Mouse (Mus musculus): ENCODE measurements around the gene Slc16a10. TPM values are rescaled to one million over a fixed set of nuclear protein-coding genes. Genes with fewer than 3 reads are reported as not detected.

Gene Slc16a10
- polyA plus RNA-seq, 1 experiment from 2014 or later, result 6.3 TPM

- Histone ChIP-seq H3K4me1 (no peaks in the 10 kb centered on the region), H3K27ac (no peak overlapping the region), H3K4me3 (no peak overlapping the region), H3K9me3 (no peaks in the 10 kb centered on the region), H3K36me3 (replicated peaks) (no peaks in the 10 kb centered on the region), H3K27me3 (ENCODE audit: poor library complexity, severe bottlenecking) (peaks cover 7% of the 10 kb centered on the region; the same call in 1 of the 2 replicates)
- DNase-seq (ENCODE audit: extremely low spot score, low spot score), result no peak
- 89% methylated on average over 3 of the region's 3 CpGs for WGBS
These were observed 22.6 kb downstream of the Slc16a10 start for GRCm38 (mm10) chr10:40119466-40119865.

DNA sequence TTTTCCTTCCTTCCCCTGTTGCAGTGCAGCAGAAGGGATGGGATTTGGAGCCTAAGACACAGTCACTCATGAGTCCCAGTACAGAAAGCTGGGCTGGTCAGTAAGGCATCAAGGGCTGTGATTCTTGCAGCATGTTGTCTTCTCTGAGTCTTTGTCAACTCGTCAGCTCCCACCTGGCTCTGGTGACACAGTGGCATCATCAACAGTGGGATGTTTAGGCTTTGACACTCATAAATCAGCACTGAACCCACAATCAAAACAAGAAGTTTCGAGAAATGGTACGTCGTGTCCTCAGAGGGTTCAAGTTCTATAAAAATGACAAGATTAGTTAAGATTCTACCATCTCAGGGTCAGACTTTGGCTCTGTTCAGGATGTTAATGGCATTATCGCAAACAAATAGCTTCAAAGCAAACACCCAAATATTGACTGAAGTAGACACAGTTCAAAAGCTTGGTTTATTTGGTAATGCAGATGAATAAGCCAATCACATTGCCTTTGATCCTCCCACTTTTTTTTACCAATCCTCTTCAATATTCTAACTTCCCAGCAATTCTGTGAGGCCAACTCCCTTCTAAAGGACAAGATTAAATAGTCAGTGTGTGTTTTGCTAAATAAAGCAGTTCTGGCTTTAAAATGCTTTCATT is 23.2 kb downstream of the Slc16a10 start:
- 88% methylated on average over 5 of the region's 5 CpGs for WGBS
- no peaks in the 10 kb centered on the region for H3K9me3 ChIP-seq
- no peaks in the 10 kb centered on the region for H3K36me3 ChIP-seq (replicated peaks)
- H3K4me1 ChIP-seq, result no peaks in the 10 kb centered on the region
- H3K4me3 ChIP-seq, result no peak overlapping the region
- H3K27ac ChIP-seq, result no peak overlapping the region
- DNase-seq (ENCODE audit: extremely low spot score, low spot score), result no peak
- H3K27me3 ChIP-seq (ENCODE audit: poor library complexity, severe bottlenecking), result peaks cover 7% of the 10 kb centered on the region; the same call in 1 of the 2 replicates

DNA sequence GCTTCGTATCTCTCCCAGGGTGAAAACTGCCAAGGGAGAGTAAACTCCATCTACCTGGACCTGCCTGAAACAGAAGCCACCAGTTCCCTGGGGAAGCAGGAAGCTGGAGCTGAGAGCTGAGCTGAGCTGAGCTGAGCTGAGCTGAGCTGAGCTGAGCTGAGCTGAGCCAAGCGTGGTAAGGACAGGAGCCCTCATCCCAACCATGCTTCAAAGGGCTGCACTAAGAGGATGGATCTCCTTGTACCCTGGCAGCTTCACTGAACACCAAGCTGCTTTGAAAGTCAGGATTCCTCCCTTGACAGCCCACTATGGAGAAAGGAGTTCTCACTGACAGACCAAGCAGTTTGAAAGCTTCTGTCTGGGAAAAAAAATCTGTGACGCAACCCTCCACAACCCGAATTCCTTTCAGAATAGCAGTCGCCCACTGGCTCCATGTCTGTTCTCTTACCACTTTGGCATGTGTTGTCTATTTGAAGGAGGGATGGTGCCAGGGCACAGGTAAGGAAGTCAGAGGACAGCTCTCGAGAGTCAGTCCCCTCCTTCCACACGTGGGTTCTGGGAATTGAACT is 28.5 kb downstream of the Slc16a10 start:
- no peak for DNase-seq (ENCODE audit: extremely low spot score, low spot score)
- H3K9me3 ChIP-seq, result no peaks in the 10 kb centered on the region

GRCm38 (mm10) chr10:40112256-40112655 is 29.8 kb downstream of the Slc16a10 start:
- no peak overlapping the region for H3K27ac ChIP-seq
- no peak overlapping the region for H3K4me3 ChIP-seq
- H3K36me3 ChIP-seq (replicated peaks), result no peaks in the 10 kb centered on the region
- no peaks in the 10 kb centered on the region for H3K4me1 ChIP-seq
- WGBS, result 92% methylated on average over 10 of the region's 10 CpGs
- DNase-seq (ENCODE audit: extremely low spot score, low spot score), result no peak
- no peaks in the 10 kb centered on the region for H3K9me3 ChIP-seq
- no peaks in the 10 kb centered on the region for H3K27me3 ChIP-seq (ENCODE audit: poor library complexity, severe bottlenecking)

More for the DNA sequence above, 28.5 kb downstream of the Slc16a10 start:
- Histone ChIP-seq H3K27me3 (ENCODE audit: poor library complexity, severe bottlenecking) (no peaks in the 10 kb centered on the region), H3K4me1 (no peaks in the 10 kb centered on the region), H3K4me3 (no peak overlapping the region), H3K36me3 (replicated peaks) (no peaks in the 10 kb centered on the region), H3K27ac (no peak overlapping the region)
- 91% methylated on average over 7 of the region's 7 CpGs for WGBS

GRCm38 (mm10) chr10:40109520-40109919 is 32.5 kb downstream of the Slc16a10 start:
- Histone ChIP-seq H3K27me3 (ENCODE audit: poor library complexity, severe bottlenecking) (no peaks in the 10 kb centered on the region), H3K27ac (no peak overlapping the region), H3K4me3 (no peak overlapping the region), H3K4me1 (no peaks in the 10 kb centered on the region), H3K9me3 (no peaks in the 10 kb centered on the region), H3K36me3 (replicated peaks) (no peaks in the 10 kb centered on the region)
- no peak for DNase-seq (ENCODE audit: extremely low spot score, low spot score)
- 88% methylated on average over 5 of the region's 5 CpGs for WGBS

DNA sequence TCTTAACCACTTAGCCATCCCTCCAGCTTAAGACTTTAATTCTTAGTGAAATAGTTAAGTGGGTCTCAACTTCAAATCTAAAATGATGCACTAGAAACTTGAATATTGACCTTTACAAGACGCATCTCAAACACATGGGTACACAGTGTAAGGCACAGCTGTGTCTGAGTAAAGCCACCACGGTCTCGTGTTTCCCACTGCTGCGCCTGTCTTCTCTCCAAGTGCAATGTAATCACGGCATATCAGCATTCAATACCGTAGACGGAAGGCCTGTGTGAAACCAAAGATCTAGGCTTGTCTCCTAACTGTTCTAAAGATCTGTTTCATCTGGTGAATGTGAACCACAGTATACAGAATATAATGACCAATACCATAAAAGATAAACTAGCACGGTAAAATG is 33.1 kb downstream of the Slc16a10 start:
- no peak for DNase-seq (ENCODE audit: extremely low spot score, low spot score)
- Histone ChIP-seq H3K9me3 (no peaks in the 10 kb centered on the region), H3K27ac (no peak overlapping the region), H3K4me3 (no peak overlapping the region), H3K36me3 (replicated peaks) (no peaks in the 10 kb centered on the region), H3K27me3 (ENCODE audit: poor library complexity, severe bottlenecking) (no peaks in the 10 kb centered on the region), H3K4me1 (no peaks in the 10 kb centered on the region)
- WGBS, result 92% methylated on average over 8 of the region's 8 CpGs

- 93% methylated on average over 1 of the region's 1 CpGs for WGBS
- H3K36me3 ChIP-seq (replicated peaks), result no peaks in the 10 kb centered on the region
- no peak overlapping the region for H3K4me3 ChIP-seq
- H3K27ac ChIP-seq, result no peak overlapping the region
- H3K4me1 ChIP-seq, result no peaks in the 10 kb centered on the region
- H3K9me3 ChIP-seq, result no peaks in the 10 kb centered on the region
- DNase-seq (ENCODE audit: extremely low spot score, low spot score), result no peak
- H3K27me3 ChIP-seq (ENCODE audit: poor library complexity, severe bottlenecking), result no peaks in the 10 kb centered on the region
These were observed 34.1 kb downstream of the Slc16a10 start for GRCm38 (mm10) chr10:40107995-40108394.

DNA sequence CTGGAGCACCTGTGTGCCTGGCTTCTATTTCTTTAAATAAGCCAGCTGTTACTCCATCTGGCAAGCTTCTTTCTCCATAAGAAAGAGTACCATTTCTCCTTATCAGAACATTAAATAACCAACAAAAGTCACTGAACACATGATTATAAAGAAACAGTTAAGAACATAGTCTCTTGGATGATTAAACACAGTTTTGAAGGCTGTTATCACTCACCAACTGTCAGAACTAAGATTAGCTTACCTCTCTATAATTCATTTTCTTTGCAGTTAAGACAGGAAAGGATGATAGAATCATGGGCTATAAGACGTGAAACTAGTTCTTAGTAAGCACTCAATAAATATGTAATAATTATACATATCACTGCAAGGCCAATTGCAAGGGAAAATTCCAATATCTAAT is 36.9 kb downstream of the Slc16a10 start:
- Histone ChIP-seq H3K4me1 (no peaks in the 10 kb centered on the region), H3K27ac (no peak overlapping the region), H3K36me3 (replicated peaks) (no peaks in the 10 kb centered on the region), H3K9me3 (no peaks in the 10 kb centered on the region), H3K4me3 (no peak overlapping the region), H3K27me3 (ENCODE audit: poor library complexity, severe bottlenecking) (no peaks in the 10 kb centered on the region)
- no peak for DNase-seq (ENCODE audit: extremely low spot score, low spot score)
- 83% methylated on average over 1 of the region's 1 CpGs for WGBS

DNA sequence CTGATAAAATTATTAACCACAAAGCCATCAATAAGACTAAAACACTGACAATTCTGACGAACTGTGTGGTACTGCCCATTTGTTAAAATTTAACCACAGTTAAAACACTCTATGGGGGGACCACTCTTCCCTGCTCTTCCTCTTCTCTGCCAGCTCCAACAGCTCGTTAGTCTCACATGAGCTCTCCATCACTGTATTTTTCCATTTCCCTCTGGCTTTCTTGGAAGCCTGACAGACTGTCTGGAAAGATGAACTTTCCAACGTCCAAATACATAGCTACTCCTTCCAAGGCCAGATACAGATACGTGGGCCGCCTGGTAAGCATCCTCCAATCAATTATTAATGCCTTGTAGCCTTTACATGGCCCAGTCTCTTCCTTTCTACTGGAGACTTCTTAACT is 38.3 kb downstream of the Slc16a10 start:
- no peak for DNase-seq (ENCODE audit: extremely low spot score, low spot score)
- H3K27ac ChIP-seq, result no peak overlapping the region
- no peak overlapping the region for H3K4me3 ChIP-seq
- 84% methylated on average over 5 of the region's 5 CpGs for WGBS
- no peaks in the 10 kb centered on the region for H3K36me3 ChIP-seq (replicated peaks)
- no peaks in the 10 kb centered on the region for H3K4me1 ChIP-seq
- H3K27me3 ChIP-seq (ENCODE audit: poor library complexity, severe bottlenecking), result no peaks in the 10 kb centered on the region
- H3K9me3 ChIP-seq, result no peaks in the 10 kb centered on the region

DNA sequence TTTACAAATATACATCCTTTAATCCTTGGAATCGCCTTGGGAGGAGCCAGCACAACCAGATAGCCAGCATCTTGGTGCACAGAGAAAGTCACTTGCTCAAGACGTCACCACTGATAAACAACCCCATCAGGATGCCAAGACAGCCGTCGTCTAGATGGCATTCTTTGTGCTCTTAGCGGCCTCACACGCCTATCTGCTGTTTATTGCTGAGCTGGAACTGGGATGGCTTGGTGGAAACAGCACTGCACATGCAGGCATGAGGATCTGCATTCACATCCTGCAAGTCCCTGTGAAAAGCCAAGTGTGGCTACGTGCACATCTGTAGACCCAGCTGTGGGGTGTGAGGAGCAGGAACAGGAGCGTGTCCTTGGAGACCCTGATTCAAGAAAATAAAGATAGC is 39.1 kb downstream of the Slc16a10 start:
- no peak for DNase-seq (ENCODE audit: extremely low spot score, low spot score)
- Histone ChIP-seq H3K4me1 (no peaks in the 10 kb centered on the region), H3K36me3 (replicated peaks) (no peaks in the 10 kb centered on the region), H3K9me3 (no peaks in the 10 kb centered on the region), H3K27ac (no peak overlapping the region), H3K4me3 (no peak overlapping the region), H3K27me3 (ENCODE audit: poor library complexity, severe bottlenecking) (no peaks in the 10 kb centered on the region)
- WGBS, result 82% methylated on average over 8 of the region's 8 CpGs

DNA sequence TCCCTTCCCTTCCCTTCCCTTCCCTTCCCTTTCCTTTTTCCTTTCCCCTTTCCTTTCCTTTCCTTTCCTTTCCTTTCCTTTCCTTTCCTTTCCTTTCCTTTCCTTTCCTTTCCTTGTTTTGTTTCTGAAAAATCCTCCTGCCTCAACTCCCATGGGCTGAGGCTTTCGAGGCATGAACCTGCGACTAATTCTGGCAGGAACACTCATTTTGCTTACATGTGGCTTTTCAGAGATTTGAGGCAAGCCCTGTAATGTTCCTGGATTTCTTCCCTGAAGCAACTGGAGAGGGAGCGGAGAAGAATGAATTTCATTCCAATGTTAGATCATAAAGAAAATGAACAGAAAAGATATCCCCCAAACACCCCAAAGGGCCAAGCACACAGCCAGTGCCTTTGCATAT is 39.9 kb downstream of the Slc16a10 start:
- Histone ChIP-seq H3K36me3 (replicated peaks) (no peaks in the 10 kb centered on the region), H3K9me3 (no peaks in the 10 kb centered on the region), H3K27ac (no peak overlapping the region), H3K4me1 (no peaks in the 10 kb centered on the region), H3K27me3 (ENCODE audit: poor library complexity, severe bottlenecking) (no peaks in the 10 kb centered on the region), H3K4me3 (no peak overlapping the region)
- 80% methylated on average over 3 of the region's 3 CpGs for WGBS
- no peak for DNase-seq (ENCODE audit: extremely low spot score, low spot score)

GRCm38 (mm10) chr10:40098441-40098840 is 43.6 kb downstream of the Slc16a10 start:
- no peak for DNase-seq (ENCODE audit: extremely low spot score, low spot score)
- WGBS, result 85% methylated on average over 1 of the region's 1 CpGs
- H3K4me1 ChIP-seq, result peaks cover 5% of the 10 kb centered on the region; the same call in 1 of the 2 replicates
- no peak overlapping the region for H3K27ac ChIP-seq
- H3K36me3 ChIP-seq (replicated peaks), result no peaks in the 10 kb centered on the region
- H3K27me3 ChIP-seq (ENCODE audit: poor library complexity, severe bottlenecking), result no peaks in the 10 kb centered on the region
- H3K9me3 ChIP-seq, result no peaks in the 10 kb centered on the region
- no peak overlapping the region for H3K4me3 ChIP-seq

DNA sequence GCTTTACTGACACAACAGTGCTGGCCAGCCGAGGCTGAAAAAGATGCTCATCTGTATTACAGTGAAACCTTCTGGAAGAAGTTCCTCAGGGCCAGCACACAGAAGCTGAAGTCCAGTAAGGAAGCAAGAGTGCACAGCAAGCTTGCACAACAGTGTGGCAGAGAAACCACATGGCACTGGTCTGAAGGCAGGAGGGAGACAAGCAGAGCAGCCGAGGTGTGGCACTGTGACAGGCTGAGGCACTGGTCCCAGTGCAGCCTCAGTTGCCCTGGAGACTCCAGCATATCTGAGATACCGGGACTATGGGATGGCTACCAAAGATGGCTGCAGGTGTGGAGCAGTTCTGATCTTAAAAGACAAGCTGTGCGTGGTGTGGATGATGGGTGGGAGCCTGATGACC is 44.5 kb downstream of the Slc16a10 start:
- Histone ChIP-seq H3K4me1 (peaks cover 5% of the 10 kb centered on the region; the same call in 1 of the 2 replicates), H3K9me3 (no peaks in the 10 kb centered on the region), H3K27ac (no peak overlapping the region), H3K4me3 (no peak overlapping the region), H3K27me3 (ENCODE audit: poor library complexity, severe bottlenecking) (no peaks in the 10 kb centered on the region), H3K36me3 (replicated peaks) (no peaks in the 10 kb centered on the region)
- 84% methylated on average over 4 of the region's 4 CpGs for WGBS
- DNase-seq (ENCODE audit: extremely low spot score, low spot score), result no peak
